Mouse (Mus musculus): Measurements from ENCODE around the gene Olfr750. TPM values are rescaled to one million over a fixed set of nuclear protein-coding genes. Genes with fewer than 3 reads are reported as not detected.

The Olfr750 gene
- total and polyA plus RNA-seq, 3 experiments = not detected

GRCm38 (mm10) chr14:51090077-51090781 lies 16.0 kb upstream of the Olfr750 start:
- no peak for TF ChIP-seq NELFE (IDR thresholded peaks at IDR 0.05; ENCODE audit: low read depth, low read length)
- TF ChIP-seq TBP (IDR thresholded peaks at IDR 0.05; ENCODE audit: low read depth, low read length) = peak; percentile 99
- no peak for TF ChIP-seq NRF1 (IDR thresholded peaks at IDR 0.05; ENCODE audit: insufficient read depth, low read depth, low read length, poor library complexity, severe bottlenecking)
- TF ChIP-seq USF1 (IDR thresholded peaks at IDR 0.05; ENCODE audit: low read depth, low read length) = no peak
- TF ChIP-seq ZNF384 (IDR thresholded peaks at IDR 0.05; ENCODE audit: low read depth, low read length) = no peak
- no peak for TF ChIP-seq HCFC1 (IDR thresholded peaks at IDR 0.05; ENCODE audit: low read depth, low read length)
- TF ChIP-seq ZKSCAN1 (IDR thresholded peaks at IDR 0.05; ENCODE audit: low read depth, low read length) = no peak
- TF ChIP-seq MXI1 (IDR thresholded peaks at IDR 0.05; ENCODE audit: low read depth, low read length) = no peak
- Histone ChIP-seq H3K9me3 (replicated peaks; ENCODE audit: insufficient read depth, low read length) (no peaks in the 10 kb centered on the region), H3K9ac (ENCODE audit: control insufficient read depth, low read depth, low read length, poor library complexity, severe bottlenecking) (peak overlapping the region; percentile 42), H3K36me3 (ENCODE audit: control insufficient read depth in 1 of 2, insufficient read depth in 2 of 2, low read length in 2 of 2) (peaks cover 0 to 2% of the 10 kb centered on the region in 2 experiments; a peak in 2 of 4 replicates), H3K4me1 (ENCODE audit: control insufficient read depth in 1 of 2, insufficient read depth in 2 of 2, low read length in 2 of 2) (peaks cover 0 to 7% of the 10 kb centered on the region in 2 experiments; a peak in 2 of 4 replicates), H3K4me3 (ENCODE audit: control insufficient read depth in 1 of 2, insufficient read depth in 1 of 2, low read depth in 2 of 2, low read length in 2 of 2) (peak overlapping the region; percentile 71 to 74), H3K27me3 (ENCODE audit: control insufficient read depth in 1 of 2, insufficient read depth in 2 of 2, low read length in 2 of 2) (no peaks in the 10 kb centered on the region), H3K27ac (ENCODE audit: control insufficient read depth, low read depth, low read length) (0 out of 2 replicates have a peak overlapping the region, but pooled peaks have one; percentile 16), H3K79me2 (ENCODE audit: control insufficient read depth, insufficient read depth, low read length, poor library complexity) (no peaks in the 10 kb centered on the region)
- DNase-seq (ENCODE audit: low read depth, low spot score) = peak; percentile 86

- Histone ChIP-seq H3K27ac (ENCODE audit: control insufficient read depth, low read depth, low read length) (0 out of 2 replicates have a peak overlapping the region, but pooled peaks have one; percentile 16), H3K27me3 (ENCODE audit: control insufficient read depth in 1 of 2, insufficient read depth in 2 of 2, low read length in 2 of 2) (no peaks in the 10 kb centered on the region), H3K9ac (ENCODE audit: control insufficient read depth, low read depth, low read length, poor library complexity, severe bottlenecking) (peak overlapping the region; percentile 42), H3K9me3 (replicated peaks; ENCODE audit: insufficient read depth, low read length) (no peaks in the 10 kb centered on the region), H3K4me1 (ENCODE audit: control insufficient read depth in 1 of 2, insufficient read depth in 2 of 2, low read length in 2 of 2) (peaks cover 0 to 7% of the 10 kb centered on the region in 2 experiments; a peak in 2 of 4 replicates), H3K36me3 (ENCODE audit: control insufficient read depth in 1 of 2, insufficient read depth in 2 of 2, low read length in 2 of 2) (peaks cover 0 to 2% of the 10 kb centered on the region in 2 experiments; a peak in 2 of 4 replicates), H3K4me3 (ENCODE audit: control insufficient read depth in 1 of 2, insufficient read depth in 1 of 2, low read depth in 2 of 2, low read length in 2 of 2) (peak overlapping the region; percentile 71 to 74), H3K79me2 (ENCODE audit: control insufficient read depth, insufficient read depth, low read length, poor library complexity) (no peaks in the 10 kb centered on the region)
- no peak for DNase-seq (ENCODE audit: low read depth, low spot score)
- TF ChIP-seq POLR2AphosphoS2 (IDR thresholded peaks at IDR 0.05; ENCODE audit: low read length) (no peak), USF2 (IDR thresholded peaks at IDR 0.05; ENCODE audit: borderline replicate concordance in 1 of 2, insufficient read depth in 1 of 2, low read depth in 1 of 2, low read length in 2 of 2) (no peak), NRF1 (IDR thresholded peaks at IDR 0.05; ENCODE audit: insufficient read depth, low read depth, low read length, poor library complexity, severe bottlenecking) (no peak), TAL1 (IDR thresholded peaks at IDR 0.05; ENCODE audit: low read length) (no peak), CHD2 (IDR thresholded peaks at IDR 0.05; ENCODE audit: low read length) (no peak), UBTF (IDR thresholded peaks at IDR 0.05; ENCODE audit: borderline replicate concordance, insufficient read depth, low read depth, low read length) (no peak), TBP (IDR thresholded peaks at IDR 0.05; ENCODE audit: low read depth, low read length) (no peak), ZC3H11A (IDR thresholded peaks at IDR 0.05; ENCODE audit: low read depth, low read length) (no peak), CHD1 (IDR thresholded peaks at IDR 0.05; ENCODE audit: low read depth, low read length) (no peak), MAFK (IDR thresholded peaks at IDR 0.05; ENCODE audit: borderline replicate concordance, low read depth, low read length) (no peak), ELF1 (IDR thresholded peaks at IDR 0.05; ENCODE audit: low read depth, low read length) (no peak), HCFC1 (IDR thresholded peaks at IDR 0.05; ENCODE audit: low read depth, low read length) (no peak), POLR2A (IDR thresholded peaks at IDR 0.05; ENCODE audit: control insufficient read depth in 1 of 2, insufficient read depth in 1 of 2, low read depth in 1 of 2, low read length in 2 of 2, poor library complexity in 1 of 2) (no peak), JUND (IDR thresholded peaks at IDR 0.05; ENCODE audit: low read depth, low read length) (no peak), TCF12 (IDR thresholded peaks at IDR 0.05; ENCODE audit: low read depth, low read length) (no peak), MEF2A (IDR thresholded peaks at IDR 0.05; ENCODE audit: extremely low read depth, insufficient replicate concordance, low read depth, low read length, poor library complexity, severe bottlenecking) (no peak)
These were observed 15.4 kb upstream of the Olfr750 start for GRCm38 (mm10) chr14:51089674-51090076.

All from MEL (cell line).